ENCODE assay signal across 8 mouse cellular contexts in the genomic region with DNA sequence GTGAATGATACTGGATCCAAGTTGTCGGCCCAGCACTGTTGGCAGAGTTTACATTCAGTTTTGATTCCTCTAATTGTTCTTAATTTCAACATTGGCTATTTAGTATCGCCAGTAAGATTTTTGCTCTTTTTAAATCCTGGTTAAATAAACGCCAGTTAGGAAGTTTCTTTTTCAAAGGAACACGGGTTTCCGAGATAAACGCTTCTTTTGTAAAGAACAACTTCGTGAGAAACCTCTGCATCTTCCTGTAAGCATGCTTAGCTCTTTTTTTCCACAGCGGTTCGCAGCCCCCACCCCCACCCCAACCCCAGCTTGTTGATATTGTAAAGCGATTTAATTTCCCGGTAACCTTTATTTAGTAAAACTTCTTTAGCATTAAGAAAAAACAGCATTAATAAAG. TPM values are rescaled to one million over a fixed set of nuclear protein-coding genes. Genes with fewer than 3 reads are reported as not detected.
A peak's percentile ranks its signal among the peaks of the same experiment; 100 is the strongest.
DNase-seq lines count a peak whose midpoint lies in the region; ATAC-seq and TF ChIP-seq lines count a peak whose summit lies in the region.
"Had no signal": no experiment of that assay in that cellular context is flagged by ENCODE, and none has a peak within 500 bp of the region (broad histone marks: within the 10 kb centered on the region; RNA-seq: fewer than 3 reads in every experiment).

No protein-coding gene starts in this region.

- no peak overlapping the region for H3K27ac ChIP-seq in lung, postnatal 0 days (ENCODE audit: low read length)
- H3K27ac ChIP-seq in forebrain, embryonic 16.5 days (ENCODE audit: low read length), result peak overlapping the region; percentile 99
- H3K27ac ChIP-seq in liver, embryonic 11.5 days (ENCODE audit: low read depth, low read length), result no peak overlapping the region
- peak overlapping the region; percentile 91 for H3K27ac ChIP-seq in stomach, postnatal 0 days (replicated peaks)

- peaks cover 19% of the 10 kb centered on the region for H3K27me3 ChIP-seq in lung, postnatal 0 days (replicated peaks; ENCODE audit: insufficient read depth, low read length)
- H3K27me3 ChIP-seq in forebrain, embryonic 16.5 days (replicated peaks; ENCODE audit: control insufficient read depth, insufficient read depth, low read length), result no peaks in the 10 kb centered on the region
- peaks cover 85% of the 10 kb centered on the region for H3K27me3 ChIP-seq in liver, embryonic 11.5 days (replicated peaks; ENCODE audit: control insufficient read depth, insufficient read depth, low read length)
- H3K27me3 ChIP-seq in stomach, postnatal 0 days (ENCODE audit: control insufficient read depth, insufficient read depth, low read length), result no peaks in the 10 kb centered on the region

- H3K9me3 ChIP-seq in lung, postnatal 0 days (ENCODE audit: low read length), result no peaks in the 10 kb centered on the region
- no peaks in the 10 kb centered on the region for H3K9me3 ChIP-seq in forebrain, embryonic 16.5 days (ENCODE audit: control insufficient read depth, low read length)
- H3K9me3 ChIP-seq in liver, embryonic 11.5 days (ENCODE audit: control insufficient read depth, low read length), result no peaks in the 10 kb centered on the region
- no peaks in the 10 kb centered on the region for H3K9me3 ChIP-seq in stomach, postnatal 0 days (ENCODE audit: control insufficient read depth, low read length)

- H3K36me3 ChIP-seq in lung, postnatal 0 days (ENCODE audit: insufficient read depth, low read length), result no peaks in the 10 kb centered on the region
- H3K36me3 ChIP-seq in forebrain, embryonic 16.5 days (ENCODE audit: control insufficient read depth, insufficient read depth), result no peaks in the 10 kb centered on the region
- H3K36me3 ChIP-seq in liver, embryonic 11.5 days (ENCODE audit: control insufficient read depth, insufficient read depth, low read length), result no peaks in the 10 kb centered on the region
- no peaks in the 10 kb centered on the region for H3K36me3 ChIP-seq in stomach, postnatal 0 days (ENCODE audit: control insufficient read depth, insufficient read depth, low read length)

- peak overlapping the region; percentile 62; the same call in 1 of the 2 replicates for H3K4me3 ChIP-seq in lung, postnatal 0 days (ENCODE audit: low read depth, low read length)
- peak overlapping the region; percentile 83 for H3K4me3 ChIP-seq in forebrain, embryonic 16.5 days (replicated peaks; ENCODE audit: low read length)
- peak overlapping the region; percentile 63 for H3K4me3 ChIP-seq in liver, embryonic 11.5 days (ENCODE audit: low read depth, low read length)
- peak overlapping the region; percentile 70 for H3K4me3 ChIP-seq in stomach, postnatal 0 days (ENCODE audit: low read depth, low read length)

- no peak for TF ChIP-seq CTCF in lung, postnatal 0 days (IDR thresholded peaks at IDR 0.05)
- TF ChIP-seq CTCF in stomach, postnatal 0 days (IDR thresholded peaks at IDR 0.05; ENCODE audit: low read depth), result no peak

- no peak for DNase-seq in lung, postnatal 0 days (ENCODE audit: low spot score)
- DNase-seq in lung, postnatal 10 days, result no peak
- no peak for DNase-seq in liver, embryonic 11.5 days (ENCODE audit: low spot score)
- no peak for DNase-seq in stomach, postnatal 0 days (ENCODE audit: low spot score)
- DNase-seq in layer of hippocampus, postnatal 10 days (ENCODE audit: low spot score in 2 of 2), result no peak
- DNase-seq in cerebellum, postnatal 25 days, result no peak

- WGBS in lung, postnatal 0 days, result 21% methylated on average over 11 of the region's 11 CpGs
- under 1% methylated on average over 11 of the region's 11 CpGs for WGBS in forebrain, embryonic 16.5 days
- 6% methylated on average over 11 of the region's 11 CpGs for WGBS in liver, embryonic 11.5 days
- WGBS in stomach, postnatal 0 days, result 25% methylated on average over 11 of the region's 11 CpGs

- H3K4me1 ChIP-seq in lung, postnatal 0 days (ENCODE audit: insufficient read depth, low read depth, low read length), result no peaks in the 10 kb centered on the region
- peaks cover 12% of the 10 kb centered on the region for H3K4me1 ChIP-seq in forebrain, embryonic 16.5 days (replicated peaks; ENCODE audit: control insufficient read depth, insufficient read depth, low read length)
- no peaks in the 10 kb centered on the region for H3K4me1 ChIP-seq in liver, embryonic 11.5 days (replicated peaks; ENCODE audit: control insufficient read depth, insufficient read depth, low read length)
- no peaks in the 10 kb centered on the region for H3K4me1 ChIP-seq in stomach, postnatal 0 days (replicated peaks; ENCODE audit: control insufficient read depth, insufficient read depth)

- no peak for TF ChIP-seq EP300 in lung, postnatal 0 days (IDR thresholded peaks at IDR 0.05)
- no peak for TF ChIP-seq EP300 in stomach, postnatal 0 days (optimal IDR thresholded peaks at IDR 0.05)

- peak overlapping the region; percentile 75 for H3K4me2 ChIP-seq in lung, postnatal 0 days (replicated peaks; ENCODE audit: low read depth, low read length)
- peak overlapping the region; percentile 77 for H3K4me2 ChIP-seq in forebrain, embryonic 16.5 days (ENCODE audit: low read length)
- peak overlapping the region; percentile 81 for H3K4me2 ChIP-seq in liver, embryonic 11.5 days
- H3K4me2 ChIP-seq in stomach, postnatal 0 days (replicated peaks; ENCODE audit: low read depth), result peak overlapping the region; percentile 80

- H3K9ac ChIP-seq in lung, postnatal 0 days (replicated peaks; ENCODE audit: low read depth), result 0 out of 2 replicates have a peak overlapping the region, but pooled peaks have one; percentile 19
- H3K9ac ChIP-seq in forebrain, embryonic 16.5 days (replicated peaks; ENCODE audit: low read depth, low read length), result peak overlapping the region; percentile 88
- peak overlapping the region; percentile 31; the same call in 1 of the 2 replicates for H3K9ac ChIP-seq in liver, embryonic 11.5 days (ENCODE audit: low read depth, low read length)
- H3K9ac ChIP-seq in stomach, postnatal 0 days (ENCODE audit: low read length), result peak overlapping the region; percentile 56

- no peak for ATAC-seq in lung, postnatal 0 days
- no peak for ATAC-seq in forebrain, embryonic 16.5 days
- no peak for ATAC-seq in liver, embryonic 11.5 days (replicated peaks; ENCODE audit: low FRiP score)
- no peak for ATAC-seq in stomach, postnatal 0 days (ENCODE audit: low FRiP score, low TSS enrichment)

RNA-seq across cellular contexts. Expression of a gene that starts 2.8 kb away (rescaled TPM):
- polyA plus RNA-seq in lung, postnatal 0 days (2015; fragmentation: Nextera tagmentation; extraction: Ambion mirVana), result 12.0 and 16.2 TPM in 2 replicates
- 143 and 154 TPM in 2 replicates for polyA plus RNA-seq in forebrain, embryonic 16.5 days (2015; fragmentation: Nextera tagmentation; extraction: Ambion mirVana)
- polyA plus RNA-seq in liver, embryonic 11.5 days (2014; fragmentation: Nextera tagmentation; extraction: Ambion mirVana), result 18.0 and 20.0 TPM in 2 replicates
- 17.7 and 20.2 TPM in 2 replicates for polyA plus RNA-seq in stomach, postnatal 0 days (2015; fragmentation: Nextera tagmentation; extraction: Ambion mirVana)
- total RNA-seq in layer of hippocampus, postnatal 10 days (2021), result 10 to 100 TPM; 49.6 to 50.6 TPM
- total RNA-seq: common myeloid progenitor, adult 5-6 weeks had no signal

Comparison
In these comparisons a context has a peak if more than half of its experiments do, and no peak if none do; other contexts are left out.
1. H3K27ac ChIP-seq: peak in forebrain, embryonic 16.5 days (single experiment) and stomach, postnatal 0 days (single experiment); none in lung, postnatal 0 days (single experiment) and liver, embryonic 11.5 days (single experiment).
2. H3K9ac ChIP-seq: peak in every context shown above with its lines; median percentile 88 in forebrain, embryonic 16.5 days; 56 in stomach, postnatal 0 days; 31 in liver, embryonic 11.5 days; 19 in lung, postnatal 0 days.
3. Peak in every context shown above with its lines, with median percentiles within 50 percentile points of each other: H3K4me2 ChIP-seq and H3K4me3 ChIP-seq.